Mouse (Mus musculus): Measurements from ENCODE around the gene OR5BS1P.
"Not testable (repeated sequence)": the region's sequence is repeated elsewhere in the genome, so short reads cannot be mapped to it uniquely, and the experiment has no call there.

The OR5BS1P gene

GRCm38 (mm10) chr15:98506253-98506957 lies 36.7 kb downstream of the OR5BS1P start:
- no peak for DNase-seq (ENCODE audit: low read depth)

- DNase-seq (ENCODE audit: low read depth) = no peak
These were observed 37.6 kb downstream of the OR5BS1P start for GRCm38 (mm10) chr15:98507321-98507720.

DNA sequence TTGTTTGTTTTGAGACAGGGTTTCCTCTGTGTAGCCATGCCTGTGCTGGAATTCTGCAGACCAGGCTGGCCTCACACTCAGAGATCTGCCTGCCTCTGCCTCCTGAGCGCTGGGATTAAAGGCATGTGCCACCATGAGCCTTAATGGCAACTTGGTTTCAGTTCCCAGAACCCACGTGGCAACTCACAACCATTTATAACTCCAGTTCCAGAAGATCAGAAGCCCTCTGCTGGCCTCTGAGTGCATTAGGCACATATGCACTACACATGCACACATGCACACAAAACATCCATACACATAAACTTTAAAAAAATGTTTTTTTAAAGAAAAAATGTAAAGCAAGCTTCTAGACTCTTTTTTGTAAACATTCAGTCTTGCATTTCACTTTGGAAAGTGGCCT lies 39.7 kb downstream of the OR5BS1P start:
- no peak for DNase-seq (ENCODE audit: low read depth)

DNA sequence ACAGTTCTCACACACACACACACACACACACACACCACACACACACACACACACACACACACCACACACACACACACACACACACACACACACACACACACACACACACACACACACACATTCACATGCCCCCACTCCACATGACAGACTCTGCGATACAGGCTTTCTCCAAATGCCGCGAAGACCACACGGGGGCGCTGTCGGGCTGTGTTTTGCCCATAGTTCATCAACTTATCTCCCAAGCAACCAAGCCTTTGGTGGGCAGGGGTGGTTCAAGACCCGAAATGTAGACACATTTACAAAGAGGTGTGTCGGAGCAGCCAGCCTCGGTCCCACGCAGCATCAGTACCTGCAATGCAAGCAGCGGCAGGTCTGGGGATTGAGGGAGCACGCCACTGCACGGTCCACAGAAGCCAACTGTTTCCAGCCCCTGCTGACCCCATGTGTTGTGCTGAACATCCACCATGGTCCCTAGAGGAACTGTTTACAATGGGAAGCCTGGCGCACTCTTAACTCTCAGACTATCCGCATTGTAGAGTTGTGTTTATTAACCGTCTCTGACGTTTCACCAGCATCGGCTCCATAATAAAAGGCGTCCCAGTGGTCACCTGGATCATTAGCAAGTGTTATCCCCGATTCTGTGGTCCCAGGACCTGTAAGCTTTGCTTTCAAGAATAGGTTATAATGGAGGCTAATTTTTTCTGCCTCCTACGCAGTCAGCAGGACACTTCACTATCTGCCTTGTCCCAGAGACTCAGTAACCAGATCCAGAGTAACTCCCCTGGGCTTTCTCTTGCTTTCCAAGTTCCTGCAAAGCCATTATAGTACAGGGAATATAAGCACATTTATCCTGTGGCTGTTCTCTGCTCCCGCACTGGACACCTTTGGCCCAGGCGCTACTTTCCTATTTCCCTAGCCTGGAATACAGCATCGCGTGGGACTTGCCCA lies 41.0 kb downstream of the OR5BS1P start:
- peak; percentile 71 for DNase-seq (ENCODE audit: low read depth)

- no peak for DNase-seq (ENCODE audit: low read depth)
These were observed 41.8 kb downstream of the OR5BS1P start for GRCm38 (mm10) chr15:98511386-98511928.

- no peak for DNase-seq (ENCODE audit: low read depth)
These were observed 42.5 kb downstream of the OR5BS1P start for GRCm38 (mm10) chr15:98512232-98512631.

DNA sequence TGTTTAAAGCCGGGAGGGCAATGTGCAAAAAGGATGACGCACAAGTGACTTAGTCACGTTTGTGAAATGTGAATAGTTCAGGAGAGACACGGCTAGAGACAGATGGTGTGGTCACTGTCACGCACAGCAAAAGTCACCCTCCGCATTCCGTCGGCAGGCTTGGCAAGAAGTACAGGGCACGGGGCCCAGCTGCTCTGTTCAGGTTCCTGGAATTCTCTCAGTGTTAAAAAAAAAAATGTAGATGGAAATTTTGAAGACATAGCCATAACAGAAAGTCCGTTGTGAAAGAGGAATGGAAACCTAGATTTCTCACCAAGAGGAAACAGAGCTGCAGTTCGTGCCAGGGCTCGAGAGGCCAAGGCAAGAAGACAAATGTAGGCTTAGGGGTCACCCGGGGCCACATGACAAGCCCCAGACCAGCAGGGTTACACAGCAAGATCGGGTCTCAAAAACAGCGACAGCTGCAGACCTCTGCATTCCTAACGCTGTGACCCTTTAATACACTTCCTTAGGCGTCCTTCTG lies 43.2 kb downstream of the OR5BS1P start:
- DNase-seq (ENCODE audit: low read depth) = no peak

- not testable (repeated sequence) for DNase-seq (ENCODE audit: low read depth)
These were observed 44.0 kb downstream of the OR5BS1P start for GRCm38 (mm10) chr15:98513676-98514075.

GRCm38 (mm10) chr15:98514146-98514545 lies 44.5 kb downstream of the OR5BS1P start:
- no peak for DNase-seq (ENCODE audit: low read depth)

DNA sequence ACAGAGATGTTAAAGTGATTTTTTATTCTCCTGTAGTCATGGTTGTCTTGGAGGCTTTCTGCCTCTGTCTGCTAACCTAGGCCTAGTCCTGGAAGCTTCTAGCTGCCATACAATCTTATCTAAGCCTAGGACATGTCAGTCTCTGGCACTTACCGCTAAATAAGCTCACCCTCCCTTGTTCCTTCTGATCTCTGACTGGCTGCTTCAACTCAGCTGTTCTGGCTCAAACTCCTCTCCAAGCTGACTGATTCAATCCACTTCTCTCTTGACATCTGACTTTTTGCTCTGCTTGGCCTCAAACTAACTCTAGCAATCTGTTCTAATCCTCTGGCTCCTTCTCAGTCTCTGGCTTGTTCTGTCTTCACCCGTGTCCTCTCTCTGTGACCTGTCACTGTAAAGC lies 45.1 kb downstream of the OR5BS1P start:
- DNase-seq (ENCODE audit: low read depth) = not testable (repeated sequence)

GRCm38 (mm10) chr15:98517380-98518355 lies 48.0 kb downstream of the OR5BS1P start:
- DNase-seq (ENCODE audit: low read depth) = peak; percentile 58

DNA sequence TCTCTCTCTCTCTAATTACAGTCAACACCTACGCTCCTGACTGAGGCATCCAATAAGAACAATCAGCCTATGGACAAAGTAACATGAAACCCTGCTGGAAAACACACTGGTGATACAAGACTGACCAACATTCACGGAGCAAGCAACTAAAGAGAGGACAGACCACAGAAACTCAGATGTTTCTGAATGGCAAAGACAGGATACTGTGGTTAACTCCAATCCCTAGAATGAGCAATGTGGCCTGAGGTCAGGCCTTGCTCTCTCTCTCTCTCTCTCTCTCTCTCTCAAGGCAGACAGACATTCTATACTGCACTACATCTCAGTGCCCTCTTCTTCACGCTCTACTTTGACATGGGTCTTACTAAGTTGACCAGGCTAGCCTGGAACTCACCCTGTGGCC lies 51.5 kb downstream of the OR5BS1P start:
- DNase-seq (ENCODE audit: low read depth) = no peak

- no peak for DNase-seq (ENCODE audit: low read depth)
These were observed 56.4 kb downstream of the OR5BS1P start for GRCm38 (mm10) chr15:98526057-98526456.

- no peak for DNase-seq (ENCODE audit: low read depth)
These were observed 57.5 kb downstream of the OR5BS1P start for GRCm38 (mm10) chr15:98527056-98527771.

GRCm38 (mm10) chr15:98528066-98528563 lies 58.4 kb downstream of the OR5BS1P start:
- DNase-seq (ENCODE audit: low read depth) = no peak
